Mouse (Mus musculus) thymus, postnatal 0 days (tissue): Measurements from ENCODE around the gene Mycbp2. TPM values are rescaled to one million over a fixed set of nuclear protein-coding genes. Genes with fewer than 3 reads are reported as not detected.
A peak's percentile ranks its signal among the peaks of the same experiment; 100 is the strongest.

Experiments used
- DNase-seq: peaks from one replicate; pipeline ENCODE4 v3.0.0-alpha.2; 2015; ENCODE audit warnings: low spot score
- polyA plus RNA-seq: library from polyadenylated mRNA; unstranded; fragments of >200 nt; fragmentation: Nextera tagmentation; extraction: Ambion mirVana; gene quantifications from 2 replicates; pipeline ENCODE4 v1.2.1, GENCODE M21; 2015

The Mycbp2 gene
- polyA plus RNA-seq: 21.0 and 26.7 TPM in 2 replicates

DNA sequence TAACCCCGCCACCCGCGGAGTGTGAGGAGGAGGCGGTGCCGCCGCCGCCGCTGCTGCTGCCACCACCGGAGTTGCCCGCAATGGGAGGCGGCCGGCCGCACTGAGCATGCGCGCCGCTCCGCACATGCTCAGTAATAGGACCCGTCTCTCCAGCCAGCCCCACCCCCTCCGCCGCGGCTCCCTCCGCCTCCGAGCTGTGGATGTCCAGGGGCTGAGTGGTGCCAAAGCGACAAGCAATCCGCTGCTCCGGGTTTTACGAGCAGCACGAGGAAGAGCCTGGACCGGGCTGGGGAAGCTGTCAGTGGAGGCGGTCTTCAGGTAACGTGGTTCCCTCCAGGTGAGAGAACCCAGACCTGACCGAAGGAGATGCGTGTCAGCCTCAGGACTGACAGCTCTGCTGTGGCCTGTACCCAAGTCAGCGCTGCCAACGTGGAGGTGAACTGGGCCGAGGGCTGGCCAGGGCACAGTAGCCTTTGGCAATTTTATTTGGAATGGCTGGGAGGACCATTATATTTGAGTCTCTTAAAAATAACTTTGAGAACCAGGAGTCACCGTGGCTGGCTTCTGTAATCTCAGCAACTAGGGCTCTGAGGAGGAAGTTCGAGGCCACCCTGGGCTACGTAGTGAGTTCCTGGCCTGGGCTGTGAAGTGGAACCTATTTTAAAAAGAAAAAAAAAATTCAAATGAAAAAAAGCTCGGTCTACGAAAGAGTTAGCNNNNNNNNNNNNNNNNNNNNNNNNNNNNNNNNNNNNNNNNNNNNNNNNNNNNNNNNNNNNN lies at the start of gene Mycbp2:
TSS of gene Mycbp2 (minus strand) at position 86 of the 777 bp plus-strand sequence.
- DNase-seq: peak; percentile 93

DNA sequence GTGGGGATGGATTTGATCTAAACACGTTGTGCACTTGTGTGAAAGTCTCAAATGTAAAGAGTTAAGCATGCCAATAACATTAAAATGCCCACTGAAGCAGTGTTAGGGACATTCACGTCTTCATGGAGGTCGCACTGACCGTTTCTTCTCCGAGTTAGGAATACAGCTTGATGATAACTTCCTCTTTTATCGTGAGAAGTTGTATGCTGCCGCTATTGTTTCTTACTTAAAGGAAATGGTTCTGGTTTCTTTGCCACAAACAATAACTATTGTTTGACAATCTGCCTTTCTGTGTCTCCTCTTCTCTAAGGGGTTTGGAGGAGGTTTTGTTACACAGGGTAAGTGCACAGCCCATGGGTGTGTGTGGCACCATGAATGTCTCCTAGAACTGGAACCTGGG lies 45.8 kb upstream of the Mycbp2 start:
- no peak for DNase-seq

DNA sequence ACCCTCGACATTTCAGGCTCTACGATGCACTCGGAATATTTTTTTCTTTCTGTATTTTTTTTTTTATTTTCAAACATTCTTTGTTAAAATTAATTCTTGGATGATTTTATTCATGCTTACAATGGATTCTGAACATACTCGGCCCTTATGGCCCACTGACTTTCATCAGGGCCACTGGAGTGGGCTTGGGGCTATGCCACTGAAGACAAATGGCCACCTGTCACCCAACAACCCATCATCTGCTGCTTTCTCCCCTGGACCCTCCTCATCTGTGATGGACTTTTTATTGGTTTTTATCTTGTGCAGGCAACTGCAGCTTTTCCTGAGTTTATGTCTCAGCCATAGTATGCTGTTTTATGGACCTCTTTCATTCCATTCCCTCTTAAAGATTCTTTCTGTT lies 40.8 kb upstream of the Mycbp2 start:
- DNase-seq: no peak

DNA sequence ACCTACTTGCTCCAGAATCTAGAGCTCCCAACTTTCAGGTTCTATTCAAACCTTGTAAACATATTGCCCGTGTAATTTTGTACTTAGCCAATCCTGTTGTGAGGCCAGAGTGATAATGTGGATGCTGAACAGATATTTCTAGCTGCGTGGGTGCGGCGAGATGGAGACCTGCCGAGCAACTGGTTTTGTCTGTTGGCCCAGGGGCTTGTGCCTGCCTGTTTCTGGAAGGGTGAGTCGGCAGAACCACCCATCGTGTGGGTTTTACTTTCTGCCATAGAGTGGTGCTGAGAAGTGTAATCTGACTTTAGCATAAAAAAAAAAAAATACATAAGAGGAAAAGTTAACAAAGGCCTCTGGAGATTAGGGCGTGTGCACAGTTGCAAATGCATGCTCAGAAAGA lies 40.3 kb upstream of the Mycbp2 start:
- DNase-seq: no peak

DNA sequence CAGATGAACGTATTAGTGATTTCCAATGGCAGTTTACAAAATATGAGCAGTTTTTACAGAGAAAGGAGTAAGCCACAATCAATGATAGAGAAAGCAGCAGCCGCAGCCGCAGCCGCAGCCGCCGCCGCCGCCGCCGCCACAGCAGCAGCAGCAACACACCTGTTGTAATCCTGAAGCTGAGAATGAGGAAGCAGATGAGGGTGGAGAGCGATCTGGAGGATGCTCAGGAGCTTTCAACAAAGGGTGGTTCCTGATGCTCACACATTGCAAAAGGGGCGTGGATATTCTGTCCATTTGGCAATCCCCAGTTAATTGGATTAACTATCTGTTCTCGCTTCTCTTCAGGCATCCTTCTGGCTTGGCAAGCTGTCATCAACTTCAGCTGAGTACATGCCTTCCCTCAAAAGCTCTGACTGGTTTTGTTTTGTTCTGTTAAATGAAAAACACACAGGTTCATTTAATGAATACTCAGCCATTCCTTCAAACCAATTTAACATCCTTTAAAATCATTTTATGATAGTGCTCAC lies 38.5 kb upstream of the Mycbp2 start:
- DNase-seq: no peak

DNA sequence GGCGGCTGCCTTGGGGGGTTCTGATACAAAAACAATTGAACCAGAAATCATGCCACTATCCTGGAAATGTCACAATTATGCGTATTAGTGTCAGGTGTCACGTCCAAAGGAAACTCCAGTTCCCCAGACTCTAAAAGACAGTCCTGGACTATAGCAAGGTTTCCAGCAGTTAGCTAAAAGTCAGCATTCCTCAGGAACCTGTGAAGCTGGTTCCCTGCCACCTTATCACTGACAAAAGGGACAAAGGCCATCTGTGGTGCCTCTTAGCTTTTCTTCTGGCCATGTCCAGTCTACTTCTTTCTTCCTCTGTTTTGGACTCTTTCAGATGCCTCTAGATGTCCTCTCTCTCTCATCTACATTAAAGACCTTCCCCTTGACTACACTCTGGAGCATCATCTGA lies 32.1 kb upstream of the Mycbp2 start:
- DNase-seq: no peak

DNA sequence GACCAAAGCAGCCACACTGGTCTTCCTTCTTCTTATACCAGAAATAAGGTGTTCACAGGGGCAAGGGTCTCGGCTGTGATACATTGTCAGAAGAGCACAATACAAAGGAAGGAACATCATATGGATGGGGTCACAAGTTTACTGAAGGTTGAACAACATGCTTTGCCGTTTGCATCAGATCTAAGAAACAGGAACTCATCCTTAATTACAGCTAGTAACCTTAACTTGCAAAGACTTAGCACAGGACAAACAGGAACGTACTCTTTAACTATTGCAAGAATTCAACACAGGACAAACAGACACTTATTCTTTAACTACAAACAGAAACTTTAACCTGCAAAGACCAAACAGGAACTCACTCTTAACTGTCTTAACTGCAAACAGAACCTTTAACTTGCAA lies 30.2 kb upstream of the Mycbp2 start:
- DNase-seq: no peak

DNA sequence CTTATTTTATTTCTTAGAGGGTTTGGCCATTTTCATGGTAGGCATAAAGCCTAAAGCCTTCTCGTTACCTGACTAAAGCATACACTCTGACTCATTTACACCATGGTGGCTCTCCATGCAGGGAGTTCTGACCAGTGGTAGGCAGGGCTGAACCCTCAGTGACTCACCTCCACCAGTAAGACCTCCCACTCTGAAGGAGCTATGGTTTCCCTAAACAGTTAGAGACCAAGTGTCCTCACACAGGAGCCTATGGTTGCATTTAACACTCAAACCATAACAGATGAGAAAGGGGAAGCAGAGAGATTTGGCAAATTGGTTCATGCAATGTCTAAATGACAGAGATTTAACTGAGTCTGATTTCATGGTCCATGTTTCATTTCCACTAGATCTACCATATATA lies 28.9 kb upstream of the Mycbp2 start:
- no peak for DNase-seq

DNA sequence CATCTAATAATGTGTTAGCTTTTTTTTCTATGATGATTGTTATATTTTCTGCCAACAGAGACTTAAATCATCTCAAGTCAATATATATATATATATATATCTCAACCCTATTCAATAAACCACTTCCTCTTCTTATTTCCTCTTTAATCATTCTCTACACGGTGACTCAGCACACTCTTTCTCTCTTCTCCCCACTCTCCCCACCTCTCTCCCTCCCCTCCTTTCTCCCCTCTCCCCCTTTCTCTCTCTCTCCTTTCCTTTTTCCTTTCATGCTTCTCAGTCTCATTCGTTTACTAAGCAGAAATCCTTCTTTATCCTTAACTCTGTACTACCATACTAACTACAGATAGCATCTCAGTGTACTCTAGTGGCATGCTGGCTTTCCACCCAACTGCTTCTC lies 16.6 kb upstream of the Mycbp2 start:
- DNase-seq: no peak

DNA sequence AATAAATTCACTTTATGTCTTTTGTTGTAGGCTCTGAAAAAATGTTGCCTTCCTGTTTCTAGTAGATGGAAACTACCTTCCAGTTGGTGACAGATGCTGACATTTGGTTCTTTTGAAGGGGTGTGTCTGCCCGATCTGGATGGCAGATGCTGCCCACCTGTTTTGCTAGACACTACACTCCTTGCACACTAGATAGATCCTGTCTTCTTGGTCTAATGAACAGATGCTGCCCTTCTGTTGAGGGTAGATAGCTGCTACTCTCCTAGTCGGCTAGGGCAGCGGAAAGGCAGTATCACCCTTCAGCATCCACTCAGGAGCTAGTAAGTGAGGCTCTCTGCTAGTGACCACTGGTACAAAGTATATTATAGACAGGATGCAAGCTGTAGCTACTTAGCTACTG lies 9.5 kb upstream of the Mycbp2 start:
- DNase-seq: no peak

DNA sequence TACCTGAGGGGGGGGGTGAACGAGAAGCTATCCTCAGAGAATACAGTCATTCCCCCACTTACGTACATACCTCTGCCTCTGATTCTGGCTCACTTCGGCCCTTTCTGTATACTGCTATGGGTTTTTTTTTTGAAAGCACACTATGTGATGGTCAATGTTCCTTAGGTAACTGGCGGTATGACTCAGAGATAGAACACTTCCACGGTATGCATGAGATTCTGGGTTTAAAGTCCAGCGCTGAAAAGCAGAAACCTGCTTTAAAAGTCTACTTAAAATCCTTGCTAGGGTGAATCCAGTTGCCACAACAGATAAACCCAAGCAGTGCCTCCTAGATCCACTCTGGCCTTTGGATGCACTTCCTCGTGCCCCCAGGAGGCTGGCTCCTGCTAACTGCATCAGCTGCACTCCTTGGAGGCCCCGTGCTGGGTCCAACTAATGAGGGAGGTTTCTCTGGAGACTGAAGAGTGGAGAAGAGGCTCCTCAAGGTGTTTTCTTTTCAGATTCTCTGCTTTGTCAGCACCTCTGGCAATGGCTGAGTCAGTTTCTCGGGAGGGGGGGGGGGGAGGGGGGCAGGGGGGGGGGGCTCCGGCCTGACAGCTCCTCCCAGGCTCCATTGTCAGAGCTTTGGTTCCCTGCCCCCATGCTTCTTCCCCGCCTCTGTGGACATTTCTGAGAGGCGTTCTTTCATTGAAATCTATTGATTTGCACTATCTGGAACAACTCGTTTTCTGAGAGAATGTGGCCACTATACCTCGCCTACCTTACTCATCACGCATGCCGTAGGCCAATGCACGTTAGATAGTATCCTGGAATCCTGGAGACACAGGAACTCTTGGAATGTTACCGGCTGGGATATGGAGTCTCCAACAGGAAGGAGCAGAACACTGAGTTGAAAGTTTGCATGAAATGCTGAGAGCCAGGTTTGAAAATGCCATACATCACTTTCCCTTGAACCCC lies 8.1 kb upstream of the Mycbp2 start:
- DNase-seq: no peak

DNA sequence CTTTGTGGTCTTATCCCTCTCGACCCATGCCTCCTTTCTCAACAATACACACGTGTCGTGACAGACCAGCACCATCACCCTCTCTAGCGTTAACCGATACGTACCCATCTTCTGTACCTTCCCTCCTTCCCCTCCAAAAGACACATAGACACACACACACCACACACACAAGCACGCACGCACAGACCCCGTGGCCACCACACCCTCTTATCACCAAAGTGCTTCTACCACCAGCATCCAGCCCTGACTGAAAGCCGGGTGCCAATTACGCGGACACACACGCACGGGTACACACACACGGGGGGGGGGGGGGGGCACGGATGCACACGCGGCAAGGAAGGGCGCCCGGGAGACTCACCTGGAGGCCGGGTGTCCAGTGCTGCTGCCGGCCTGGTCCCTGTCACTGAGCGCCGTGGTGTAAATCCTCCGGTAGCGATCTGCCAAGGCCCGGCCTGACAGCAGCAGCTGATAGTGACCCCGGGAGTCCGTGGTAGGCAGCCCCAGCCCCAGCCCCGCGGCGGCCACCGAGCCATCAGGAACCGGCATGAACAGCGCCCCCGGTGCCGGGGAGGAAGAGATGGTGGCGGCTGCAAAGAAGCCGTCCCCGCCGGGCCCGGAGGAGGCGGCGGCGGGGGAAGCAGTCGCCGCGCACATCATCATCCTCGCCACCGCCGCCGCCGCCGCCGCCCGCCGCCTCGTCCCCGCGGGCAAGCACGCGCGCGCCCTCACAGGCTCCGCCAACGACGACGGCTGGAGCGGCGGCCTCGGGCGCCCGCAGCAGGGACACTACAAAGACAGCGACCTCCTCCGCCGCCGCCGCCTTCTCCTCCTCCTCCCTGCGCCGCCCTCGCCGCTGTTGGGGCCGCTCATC lies 521 bp downstream of the Mycbp2 start:
- DNase-seq: peak; percentile 27

DNA sequence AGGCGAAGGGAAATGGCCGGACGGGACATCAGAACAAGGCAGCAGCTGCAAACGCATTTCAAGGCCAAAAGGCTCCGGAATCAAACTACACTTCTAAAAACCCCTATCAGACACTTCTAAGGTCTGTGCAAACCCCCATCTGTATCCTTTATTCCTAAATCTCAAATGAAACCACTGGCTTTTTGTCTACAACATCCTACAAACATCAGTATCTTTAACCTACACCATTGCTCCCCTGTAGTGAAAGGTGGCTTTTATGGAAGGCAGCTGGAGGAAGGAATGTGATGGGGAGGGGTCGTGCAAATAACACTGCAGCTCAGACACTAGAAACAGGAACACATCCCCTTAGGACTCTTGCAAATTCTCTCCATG lies 1.1 kb downstream of the Mycbp2 start:
- no peak for DNase-seq

DNA sequence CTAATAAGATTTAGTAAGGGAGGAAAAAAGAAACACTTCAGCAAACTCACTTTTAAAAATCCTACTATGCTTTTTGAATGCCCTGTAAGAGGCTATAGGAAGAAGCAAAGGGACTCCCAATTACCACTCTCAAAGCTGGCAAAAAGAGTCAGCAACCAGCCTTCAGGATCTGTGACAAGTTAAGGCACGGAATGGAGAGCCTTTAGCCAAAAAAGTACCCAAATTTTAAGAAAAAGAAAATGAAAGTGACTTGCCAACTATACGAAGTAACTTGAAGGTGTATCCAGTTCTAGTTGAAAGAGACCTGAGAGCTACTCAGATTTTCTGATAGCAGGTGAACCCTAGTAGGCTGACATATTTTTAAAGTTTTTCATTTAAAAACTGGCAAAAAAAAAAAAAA lies 1.6 kb downstream of the Mycbp2 start:
- peak; percentile 7 for DNase-seq

DNA sequence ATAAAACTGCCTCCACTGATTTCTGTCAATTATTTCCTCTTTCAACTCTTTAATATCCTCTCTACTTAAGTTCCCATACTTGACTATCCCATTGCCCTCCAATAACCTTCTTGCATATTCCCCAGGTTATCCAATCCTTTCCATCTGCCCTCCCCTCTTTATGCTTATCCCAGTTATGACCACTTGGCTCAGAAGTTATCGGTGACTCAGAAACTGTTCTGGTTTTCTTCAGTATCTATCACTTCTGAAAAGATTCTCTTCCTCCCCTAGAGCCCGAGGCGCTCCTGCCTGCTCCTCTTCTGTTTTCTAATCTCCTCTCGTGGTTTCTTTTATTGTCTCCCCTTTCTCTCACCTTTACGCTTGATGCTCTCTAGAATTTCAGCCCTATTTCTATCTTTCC lies 2.8 kb downstream of the Mycbp2 start:
- no peak for DNase-seq

DNA sequence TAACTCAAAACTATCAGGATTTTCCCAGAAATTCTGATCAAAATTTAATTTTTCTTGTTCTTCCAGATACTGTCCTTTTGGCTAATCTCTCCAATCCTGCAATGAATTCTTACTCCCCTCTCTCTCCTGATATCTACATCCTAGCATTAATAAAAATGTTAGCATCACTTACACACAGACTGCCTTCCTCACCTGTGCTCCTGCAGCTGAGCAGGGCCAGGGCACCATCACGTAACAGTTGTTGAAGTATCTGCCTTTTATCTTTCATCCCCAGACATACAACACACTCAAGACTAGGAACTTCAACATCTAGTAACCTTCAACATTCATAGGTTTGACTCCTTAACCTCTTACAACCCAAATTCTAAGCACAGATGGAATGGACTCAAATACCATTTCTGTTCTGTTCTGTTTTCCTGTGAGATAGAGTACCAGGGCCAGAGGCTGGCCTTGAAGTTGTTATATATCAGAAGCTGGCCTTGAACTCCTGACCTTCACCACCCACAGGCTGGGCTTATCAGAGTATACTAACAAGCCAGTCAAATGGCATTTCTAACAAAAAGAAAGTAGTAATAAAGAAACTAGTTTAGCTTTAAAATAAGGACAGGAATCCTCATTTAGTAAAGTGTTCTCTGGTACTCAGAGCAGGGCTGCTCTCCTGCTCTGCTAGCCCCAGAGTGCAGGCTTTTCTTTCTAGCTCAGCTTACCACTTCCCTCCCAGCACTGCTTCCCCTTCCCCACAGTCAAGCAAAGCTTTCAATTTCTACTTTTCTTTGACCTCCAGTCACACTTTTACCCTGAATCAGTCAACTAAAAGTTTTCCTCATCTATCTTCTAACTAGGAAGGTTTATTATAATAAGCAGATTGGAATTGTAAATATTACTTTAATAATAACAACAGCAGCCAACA lies 5.0 kb downstream of the Mycbp2 start:
- peak; percentile 5 for DNase-seq

DNA sequence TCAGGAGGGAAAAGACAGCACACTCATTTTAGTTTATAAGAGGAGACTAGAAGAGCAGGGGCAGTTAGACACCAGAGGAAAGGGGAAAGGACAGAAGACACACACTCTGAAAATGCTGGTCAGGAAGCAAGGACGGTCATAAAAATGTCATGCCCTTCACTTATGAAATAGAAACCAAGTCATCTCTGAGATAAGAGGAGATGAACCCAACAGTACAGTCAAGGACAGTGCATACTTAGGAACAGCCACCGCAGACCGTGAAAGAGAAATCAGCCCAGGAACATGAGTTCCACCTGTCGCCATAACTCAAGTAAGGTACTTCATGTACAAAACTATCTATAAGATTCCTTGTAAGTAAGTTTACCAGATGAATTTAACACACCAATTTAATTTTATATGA lies 33.7 kb downstream of the Mycbp2 start:
- DNase-seq: no peak

DNA sequence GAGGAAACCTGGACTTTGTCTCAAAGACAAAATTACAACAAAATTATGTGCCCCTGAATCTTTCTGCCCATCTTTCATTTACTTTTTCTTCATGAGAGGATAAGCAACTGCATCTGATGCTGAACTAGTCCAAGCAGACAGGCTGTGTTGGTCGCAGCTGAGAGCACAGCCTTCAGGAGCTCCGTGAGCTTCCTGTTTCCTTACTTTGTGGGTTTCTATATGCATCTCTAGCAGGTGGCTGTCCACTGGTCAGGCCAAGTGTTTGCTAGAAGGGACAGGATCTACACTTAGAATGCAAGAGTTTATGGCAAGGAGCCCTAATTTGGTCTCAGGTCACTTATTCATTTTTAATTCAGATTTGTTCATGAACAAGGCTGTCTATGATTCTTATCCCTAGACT lies 50.4 kb downstream of the Mycbp2 start:
- DNase-seq: no peak

DNA sequence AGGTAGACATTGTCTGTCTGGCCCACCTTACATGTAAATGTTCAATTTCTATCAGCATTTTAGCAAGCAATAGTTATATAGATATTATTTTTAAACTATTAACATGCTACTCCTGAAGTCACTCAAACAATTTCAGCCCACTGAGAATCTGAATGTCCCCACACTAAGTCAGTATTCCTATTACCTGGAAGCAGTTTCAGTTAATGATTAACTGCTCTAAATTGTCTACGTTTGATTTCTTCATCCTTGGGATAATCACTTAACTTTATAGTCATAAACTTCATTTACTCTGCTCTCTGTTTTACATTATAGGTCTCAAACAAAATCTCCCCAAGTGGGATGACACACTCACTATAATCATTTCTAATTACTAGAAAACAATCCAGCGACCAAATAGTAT lies 60.0 kb downstream of the Mycbp2 start:
- DNase-seq: no peak

DNA sequence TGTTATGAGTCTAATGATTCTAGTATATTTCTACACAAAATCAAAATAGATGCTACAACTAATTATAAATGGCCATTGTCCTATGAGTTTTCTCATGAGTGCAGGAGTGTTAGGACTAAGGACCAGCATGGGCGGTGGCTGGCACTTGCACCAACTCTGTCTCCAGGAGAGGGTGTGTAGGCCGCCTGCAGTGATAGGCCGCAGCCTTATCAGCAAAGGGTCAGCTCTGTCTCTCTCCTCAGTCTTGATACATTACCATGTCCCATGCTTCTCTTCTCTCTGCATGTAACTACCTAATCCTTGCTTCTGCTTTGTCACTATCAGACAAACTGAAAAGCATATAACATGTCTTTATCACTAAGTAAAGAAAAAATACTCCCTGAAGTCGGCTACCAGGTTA lies 69.9 kb downstream of the Mycbp2 start:
- no peak for DNase-seq
